Mouse (Mus musculus) brown adipose tissue, adult 24 weeks (tissue): Measurements from ENCODE around the gene Adamts12. TPM values are rescaled to one million over a fixed set of nuclear protein-coding genes. Genes with fewer than 3 reads are reported as not detected.

ENCODE experiments used
- H3K27ac ChIP-seq: fragments of 200-500 bp; replicated peaks from 2 replicates; pipeline ENCODE4 v1.5.1; 2012; ENCODE audit warnings: low read depth, mild to moderate bottlenecking, low read length
- H3K4me1 ChIP-seq: fragments of 200-500 bp; 2 replicates; pipeline ENCODE4 v1.6.1; 2012; ENCODE audit warnings: low read length, mixed read lengths; ENCODE audit not compliant: control insufficient read depth, insufficient read depth, insufficient read length
- H3K4me3 ChIP-seq: fragments of 200-500 bp; 2 replicates; pipeline ENCODE4 v1.5.1; 2012; ENCODE audit warnings: low read depth, mild to moderate bottlenecking, low read length, moderate library complexity; ENCODE audit not compliant: insufficient read depth
- polyA plus RNA-seq: library from polyadenylated mRNA; stranded (reverse); fragments of >200 nt; gene quantifications from 2 replicates; pipeline ENCODE4 v1.2.4, GENCODE M21; 2012; ENCODE audit not compliant: missing spikeins, insufficient read depth, insufficient read length

Gene Adamts12
- polyA plus RNA-seq, 1 experiment = 2.3 TPM

GRCm38 (mm10) chr15:11062903-11063302, 1.7 kb upstream of the Adamts12 start:
- Histone ChIP-seq H3K27ac (no peak overlapping the region), H3K4me1 (peaks cover 6% of the 10 kb centered on the region; the same call in 1 of the 2 replicates), H3K4me3 (no peak overlapping the region)

GRCm38 (mm10) chr15:11064160-11064557, 431 bp upstream of the Adamts12 start:
- peaks cover 6% of the 10 kb centered on the region; the same call in 1 of the 2 replicates for H3K4me1 ChIP-seq
- H3K4me3 ChIP-seq = no peak overlapping the region
- H3K27ac ChIP-seq = peak overlapping the region; percentile 55; the same call in 1 of the 2 replicates

GRCm38 (mm10) chr15:11065528-11066171, 1.1 kb downstream of the Adamts12 start:
- H3K4me1 ChIP-seq = peaks cover 6% of the 10 kb centered on the region; the same call in 1 of the 2 replicates
- peak overlapping the region; percentile 60 for H3K4me3 ChIP-seq
- peak overlapping the region; percentile 14 for H3K27ac ChIP-seq

- Histone ChIP-seq H3K27ac (no peak overlapping the region), H3K4me3 (peak overlapping the region; percentile 60), H3K4me1 (peaks cover 6% of the 10 kb centered on the region; the same call in 1 of the 2 replicates)
Observed at GRCm38 (mm10) chr15:11066299-11066698, 1.7 kb downstream of the Adamts12 start.

- Histone ChIP-seq H3K4me1 (peaks cover 6% of the 10 kb centered on the region; the same call in 1 of the 2 replicates), H3K4me3 (no peak overlapping the region), H3K27ac (no peak overlapping the region)
Observed at GRCm38 (mm10) chr15:11067891-11068290, 3.3 kb downstream of the Adamts12 start.

- Histone ChIP-seq H3K4me3 (no peak overlapping the region), H3K4me1 (no peaks in the 10 kb centered on the region), H3K27ac (no peak overlapping the region)
Observed at GRCm38 (mm10) chr15:11075726-11076361, 11.3 kb downstream of the Adamts12 start.

GRCm38 (mm10) chr15:11082961-11083569, 18.5 kb downstream of the Adamts12 start:
- Histone ChIP-seq H3K4me1 (no peaks in the 10 kb centered on the region), H3K4me3 (no peak overlapping the region), H3K27ac (no peak overlapping the region)

GRCm38 (mm10) chr15:11083678-11084077, 19.1 kb downstream of the Adamts12 start:
- Histone ChIP-seq H3K4me1 (no peaks in the 10 kb centered on the region), H3K4me3 (no peak overlapping the region), H3K27ac (no peak overlapping the region)

GRCm38 (mm10) chr15:11084241-11084992, 19.8 kb downstream of the Adamts12 start:
- Histone ChIP-seq H3K4me3 (no peak overlapping the region), H3K4me1 (no peaks in the 10 kb centered on the region), H3K27ac (no peak overlapping the region)

GRCm38 (mm10) chr15:11084993-11085365, 20.4 kb downstream of the Adamts12 start:
- H3K4me3 ChIP-seq = no peak overlapping the region
- no peaks in the 10 kb centered on the region for H3K4me1 ChIP-seq
- H3K27ac ChIP-seq = no peak overlapping the region

GRCm38 (mm10) chr15:11089494-11089893, 24.9 kb downstream of the Adamts12 start:
- Histone ChIP-seq H3K27ac (no peak overlapping the region), H3K4me3 (no peak overlapping the region), H3K4me1 (no peaks in the 10 kb centered on the region)

GRCm38 (mm10) chr15:11095566-11095965, 31.0 kb downstream of the Adamts12 start:
- H3K4me1 ChIP-seq = 0 out of 2 replicates have a peak, but pooled peaks cover under 1% of the 10 kb centered on the region
- no peak overlapping the region for H3K27ac ChIP-seq
- H3K4me3 ChIP-seq = no peak overlapping the region

GRCm38 (mm10) chr15:11097967-11098702, 33.5 kb downstream of the Adamts12 start:
- Histone ChIP-seq H3K4me3 (no peak overlapping the region), H3K4me1 (0 out of 2 replicates have a peak, but pooled peaks cover 2% of the 10 kb centered on the region), H3K27ac (no peak overlapping the region)

GRCm38 (mm10) chr15:11098940-11099339, 34.4 kb downstream of the Adamts12 start:
- Histone ChIP-seq H3K4me1 (0 out of 2 replicates have a peak, but pooled peaks cover 2% of the 10 kb centered on the region), H3K27ac (no peak overlapping the region), H3K4me3 (no peak overlapping the region)
